Mouse (Mus musculus) B cell, adult 2 months (primary cell): ENCODE data around the gene Npas4.
"Not testable (repeated sequence)": the region's sequence is repeated elsewhere in the genome, so short reads cannot be mapped to it uniquely, and the experiment has no call there.

Experiments
- DNase-seq, 2 experiments: peaks; one replicate each; pipeline ENCODE4 v3.0.0; 2022

Npas4 gene

DNA sequence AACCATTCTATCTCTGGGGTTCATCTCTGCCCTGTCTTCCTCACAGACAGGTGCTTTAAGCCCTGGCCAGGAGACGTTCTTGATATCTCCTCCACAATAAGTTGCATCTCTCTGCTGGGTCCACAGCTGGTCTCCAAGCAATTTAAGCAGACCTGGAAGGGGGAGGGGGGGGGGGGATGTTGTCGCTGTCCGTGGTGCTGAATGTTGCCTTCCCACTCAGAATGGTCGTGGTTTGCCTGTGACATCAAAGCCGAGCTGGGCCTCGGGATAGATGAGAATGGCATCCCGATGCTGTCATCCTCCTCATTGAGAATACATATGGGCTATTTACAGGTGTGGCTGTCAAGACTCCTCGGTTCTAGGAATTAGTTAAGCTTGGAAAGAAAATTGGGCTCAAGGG lies 2.3 kb upstream of the Npas4 start:
- DNase-seq, result peak in 1 of 2 experiments; percentile 12

DNA sequence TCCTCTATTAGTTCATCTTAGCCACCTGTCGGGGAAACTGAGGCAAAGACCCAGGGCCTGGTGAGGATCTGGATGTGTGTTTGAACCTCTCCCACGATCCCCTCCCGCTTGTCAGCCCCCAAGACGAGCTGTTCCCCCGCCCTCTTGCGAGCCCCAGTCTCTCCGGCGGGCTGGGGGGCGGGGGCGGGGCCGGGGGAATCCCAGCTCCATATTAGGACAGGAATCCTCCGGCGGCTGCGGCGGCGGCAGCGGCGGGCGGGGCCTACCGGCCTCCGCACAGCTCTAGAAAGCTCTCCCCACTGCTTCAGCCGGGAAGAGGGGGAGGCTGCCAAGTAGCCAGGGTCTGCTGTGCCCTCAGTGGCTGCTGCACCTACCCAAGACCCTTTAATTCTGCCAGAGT lies 600 bp upstream of the Npas4 start:
- no peak for DNase-seq

DNA sequence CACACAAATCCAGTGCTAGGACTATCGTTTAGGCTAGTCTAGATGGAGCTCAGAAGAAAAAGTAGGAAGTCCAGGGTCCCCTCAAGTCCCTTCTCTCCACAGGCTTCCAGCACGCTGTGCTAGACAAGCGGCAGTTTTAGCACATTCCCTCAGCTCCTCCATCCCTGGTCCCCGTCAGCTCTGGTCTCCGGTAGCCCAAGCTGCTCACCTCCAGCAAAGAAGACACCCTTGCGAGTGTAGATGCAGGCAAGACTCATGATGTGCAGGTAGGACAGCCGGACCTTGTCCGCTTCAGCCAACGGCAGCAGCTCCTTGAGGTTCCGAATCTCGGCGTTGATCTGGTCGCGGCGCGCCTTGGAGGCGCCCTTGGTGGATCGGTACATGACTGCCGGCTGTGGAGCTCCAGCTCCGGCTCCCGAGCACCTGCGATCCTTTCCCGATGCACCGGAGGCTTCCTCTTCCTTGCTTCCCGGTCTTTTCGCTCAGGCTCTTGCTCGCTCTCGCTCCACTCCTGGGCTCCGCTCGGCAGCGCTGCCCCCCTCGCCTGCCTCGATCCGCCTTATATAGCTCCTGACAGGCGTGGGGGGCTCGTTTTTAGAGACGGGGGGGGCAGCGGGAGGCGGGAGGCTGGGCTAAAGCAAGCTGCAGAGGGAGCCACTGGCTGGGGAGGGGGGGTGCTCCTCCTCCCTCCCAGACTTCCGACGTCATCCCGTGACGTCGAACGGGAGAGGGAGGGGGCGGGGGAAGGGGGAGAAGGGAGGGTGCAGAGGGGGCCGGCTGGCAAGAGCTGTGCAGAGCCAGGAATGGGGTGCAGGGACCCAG lies 471 bp downstream of the Npas4 start:
- DNase-seq, result no peak

DNA sequence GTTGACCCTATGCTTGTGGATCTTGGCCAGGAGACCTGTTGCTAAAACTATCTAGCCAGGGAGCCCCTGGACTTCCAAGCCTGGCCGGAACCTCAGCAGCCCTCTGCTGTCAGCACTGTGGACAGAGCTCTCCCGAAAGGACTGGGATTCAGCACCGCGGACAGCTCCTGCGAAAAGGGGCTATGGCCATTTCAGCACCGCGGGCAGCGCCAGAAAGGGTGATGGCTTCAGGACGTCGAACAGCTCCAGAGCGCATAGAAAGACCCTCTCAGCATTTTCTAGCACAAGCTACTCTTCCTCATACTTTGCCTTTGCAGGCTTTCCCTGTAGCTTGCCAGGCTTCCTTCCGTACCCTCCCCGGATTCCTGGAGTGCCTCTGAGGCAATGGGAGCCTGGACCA lies 1.1 kb downstream of the Npas4 start:
- peak; percentile 79 to 81 for DNase-seq

DNA sequence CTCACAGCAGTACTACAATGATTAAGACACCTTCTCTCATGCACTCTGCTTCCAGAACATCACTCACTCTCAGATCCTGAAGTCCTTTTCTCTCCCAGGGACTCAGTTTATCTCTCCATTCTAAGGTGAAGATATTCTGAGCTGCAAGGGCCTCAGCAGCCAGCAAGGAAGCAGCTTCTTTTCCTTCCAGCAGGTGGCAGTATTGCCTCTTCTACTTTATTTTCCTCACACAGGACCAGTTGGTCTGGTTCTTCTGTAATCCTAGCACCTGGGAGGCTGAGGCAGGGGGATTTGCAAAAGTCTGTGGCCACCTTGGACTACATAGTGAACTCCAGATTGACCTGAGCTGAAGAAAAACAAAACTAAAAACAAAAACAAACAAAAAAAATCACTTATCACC lies 8.3 kb downstream of the Npas4 start:
- DNase-seq, result peak; percentile 60 to 67

DNA sequence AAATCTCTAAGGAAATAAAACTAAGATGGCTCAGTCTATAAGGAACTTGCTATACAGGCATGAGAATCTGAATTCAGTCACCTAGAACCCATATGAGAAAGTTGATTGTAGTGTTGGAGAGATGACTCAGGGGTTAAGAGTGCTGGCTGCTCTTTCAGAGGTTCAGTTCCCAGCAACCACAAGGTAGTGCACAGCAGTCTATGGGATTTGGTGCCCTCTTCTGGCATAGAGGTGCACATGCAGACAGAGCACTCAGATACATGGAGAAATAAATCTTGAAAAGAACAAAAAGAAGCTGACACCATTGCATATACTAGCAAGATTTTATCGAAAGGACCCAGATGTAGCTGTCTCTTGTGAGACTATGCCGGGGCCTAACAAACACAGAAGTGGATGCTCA lies 21.9 kb downstream of the Npas4 start:
- peak; percentile 15 to 25 for DNase-seq

DNA sequence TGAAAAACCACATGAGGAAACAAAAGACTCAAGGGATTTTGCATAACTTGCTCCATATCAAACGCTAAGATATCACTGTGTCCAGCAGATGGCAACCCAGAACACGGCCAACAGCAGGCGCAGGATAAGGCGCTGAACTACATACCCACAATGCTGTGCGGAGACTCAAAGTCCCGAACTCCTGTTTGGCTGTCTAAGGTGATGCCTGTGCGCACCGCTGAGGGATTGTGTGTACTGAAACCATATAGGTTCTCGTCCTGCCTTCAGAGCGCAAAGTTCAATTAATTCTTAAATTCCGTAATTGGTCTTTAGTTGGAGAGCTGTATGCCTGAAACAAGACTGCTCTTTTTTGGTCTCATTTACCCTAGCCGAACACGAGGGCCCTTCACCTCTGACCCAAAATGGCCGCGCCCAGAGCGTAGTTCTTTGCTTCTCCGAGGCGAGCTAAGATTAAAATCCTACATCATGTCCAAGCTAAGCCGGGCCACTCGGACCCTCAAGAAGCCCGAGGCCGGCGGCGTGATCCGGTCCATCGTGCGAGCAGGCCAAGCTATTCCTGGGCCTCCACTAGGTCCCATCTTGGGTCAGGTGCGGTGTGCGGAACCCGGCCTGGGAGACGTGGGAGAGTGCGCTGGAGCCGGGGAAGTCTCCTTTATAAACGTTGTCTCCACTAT lies 28.1 kb downstream of the Npas4 start, which contains the start of gene Mrpl11:
Gene Mrpl11 (plus strand): TSS at position 220 of the 674 bp plus-strand sequence.
- DNase-seq, result peak; percentile 89

DNA sequence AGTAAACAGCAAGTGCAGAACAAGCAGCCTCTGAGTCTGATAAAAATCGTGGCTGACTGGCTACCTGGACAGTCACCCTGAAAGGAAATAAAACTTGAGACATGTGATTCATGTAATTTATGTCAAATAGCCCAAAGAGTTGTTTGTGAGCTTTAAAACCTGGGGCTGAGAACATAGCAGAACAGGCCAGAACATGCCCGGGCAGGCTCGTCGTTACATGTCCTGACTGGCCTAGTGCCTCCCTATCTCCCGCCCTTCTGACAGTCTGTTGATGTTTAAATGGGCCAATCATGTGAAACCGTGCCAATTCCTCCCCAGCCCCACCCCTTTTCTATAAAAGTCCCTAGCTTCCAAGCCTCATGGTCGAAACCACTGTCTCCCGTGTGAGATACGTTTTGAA lies 41.5 kb downstream of the Npas4 start:
- not testable (repeated sequence) for DNase-seq

DNA sequence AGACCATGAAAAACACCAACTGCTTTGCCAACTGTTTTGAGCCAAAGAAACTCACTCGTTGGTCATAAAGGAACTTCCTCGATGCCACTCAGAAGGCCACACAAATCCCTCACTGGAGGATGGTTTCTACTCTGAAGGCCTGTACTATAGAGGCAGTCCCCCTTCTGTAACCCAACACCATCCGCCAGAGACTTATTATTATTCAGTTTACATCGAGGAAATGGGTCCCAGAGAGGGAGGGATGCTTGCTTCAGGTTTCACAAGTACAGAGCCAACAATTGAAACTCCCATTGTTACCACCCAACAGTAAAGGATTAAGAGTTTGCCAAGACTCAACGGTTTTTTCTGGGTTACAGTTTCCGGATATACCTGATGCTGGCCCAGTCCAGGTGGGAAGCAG lies 44.6 kb downstream of the Npas4 start:
- DNase-seq, result no peak

DNA sequence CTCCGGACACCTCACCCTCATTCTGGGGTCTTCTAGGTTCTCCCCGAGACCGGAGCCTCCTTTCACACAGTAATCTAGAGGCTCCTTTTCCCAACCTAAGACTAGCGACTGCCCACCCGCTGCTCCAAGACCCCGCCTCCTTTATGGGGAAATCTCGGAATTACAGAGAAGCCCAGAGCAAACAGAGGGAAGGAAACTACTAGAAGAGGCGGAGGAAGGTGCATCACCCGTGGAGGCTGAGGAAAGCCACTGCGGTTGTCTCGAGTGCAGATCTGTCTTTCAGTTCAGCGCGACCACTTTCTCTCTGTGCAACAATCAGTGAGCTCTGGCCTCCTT lies 46.9 kb downstream of the Npas4 start:
- DNase-seq, result peak in 1 of 2 experiments; percentile 5

DNA sequence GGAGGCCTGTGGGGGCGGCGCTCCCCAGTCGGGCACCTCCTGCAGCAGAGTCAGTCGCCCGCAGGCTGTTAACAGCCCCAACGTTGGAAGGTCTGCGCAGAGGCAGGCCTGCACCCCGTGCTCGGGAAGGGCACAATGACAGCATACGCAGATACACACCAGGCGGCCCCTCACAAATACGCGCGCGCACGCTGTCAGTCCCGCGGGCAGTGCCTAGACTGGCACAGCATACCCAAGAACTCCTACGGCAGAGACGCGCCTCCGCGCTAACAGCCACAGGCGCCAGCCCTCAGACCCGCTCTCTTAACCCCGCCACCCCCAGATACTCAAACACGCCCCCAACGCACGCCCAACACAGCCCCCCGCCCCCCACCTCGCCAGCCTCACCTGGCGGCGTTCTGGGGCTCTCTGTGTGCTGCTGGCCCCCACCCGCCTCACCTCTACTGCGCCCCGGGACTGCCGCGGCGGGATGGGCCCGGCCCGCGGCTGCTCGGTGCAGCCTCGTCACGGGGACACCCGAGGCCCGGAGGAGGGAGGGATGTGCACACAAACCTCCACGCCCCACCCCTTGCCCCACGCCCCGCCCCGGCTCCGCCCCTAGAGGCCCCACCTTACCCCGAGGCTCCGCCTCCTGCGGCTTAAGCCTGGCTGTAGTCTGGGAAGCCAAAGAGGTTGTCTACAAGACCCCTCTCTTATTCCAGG lies 47.4 kb downstream of the Npas4 start, which contains the start of gene Peli3:
Gene Peli3 (minus strand): TSS at position 577 of the 702 bp plus-strand sequence.
- peak; percentile 85 for DNase-seq

DNA sequence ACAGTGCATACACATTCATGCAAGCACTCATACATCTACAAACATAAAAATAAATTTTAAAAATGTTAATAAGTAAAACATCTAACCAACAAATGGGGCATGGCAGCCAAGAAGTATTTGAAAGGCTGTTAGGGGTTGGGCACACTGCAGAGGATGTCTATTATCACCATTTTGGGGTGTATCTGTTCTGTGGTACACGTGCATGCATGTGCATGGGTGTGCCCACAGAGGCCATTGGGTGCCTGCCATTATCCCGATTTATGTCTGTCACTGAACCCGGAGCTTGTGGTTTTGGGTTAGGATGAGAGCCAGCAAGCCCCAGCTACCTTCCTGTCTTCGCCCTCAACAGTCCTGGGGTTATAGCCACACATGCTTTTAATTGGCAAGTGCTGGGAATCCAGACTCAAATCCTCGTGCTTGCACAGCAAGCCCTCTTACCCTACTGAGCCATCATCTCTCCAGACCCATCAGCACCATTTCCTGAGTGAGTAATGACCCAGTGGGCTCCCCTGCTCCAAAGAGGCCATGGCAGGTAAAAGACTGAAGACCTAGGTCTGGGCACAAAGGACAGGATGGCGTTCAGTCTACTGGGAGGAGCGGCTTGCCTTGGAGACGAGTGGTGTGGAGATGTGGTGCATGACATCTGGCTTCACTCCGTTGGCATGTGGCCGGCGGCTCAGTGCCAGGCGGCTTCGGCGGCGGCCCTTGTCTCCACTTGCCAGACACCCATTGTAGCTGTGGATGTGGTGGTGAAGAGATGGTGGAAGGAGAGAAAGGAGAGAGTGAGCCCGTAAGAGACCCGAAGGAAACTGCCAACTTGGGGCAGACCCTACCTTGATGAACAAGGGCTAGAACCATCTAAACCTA lies 52.4 kb downstream of the Npas4 start:
- DNase-seq, result no peak

DNA sequence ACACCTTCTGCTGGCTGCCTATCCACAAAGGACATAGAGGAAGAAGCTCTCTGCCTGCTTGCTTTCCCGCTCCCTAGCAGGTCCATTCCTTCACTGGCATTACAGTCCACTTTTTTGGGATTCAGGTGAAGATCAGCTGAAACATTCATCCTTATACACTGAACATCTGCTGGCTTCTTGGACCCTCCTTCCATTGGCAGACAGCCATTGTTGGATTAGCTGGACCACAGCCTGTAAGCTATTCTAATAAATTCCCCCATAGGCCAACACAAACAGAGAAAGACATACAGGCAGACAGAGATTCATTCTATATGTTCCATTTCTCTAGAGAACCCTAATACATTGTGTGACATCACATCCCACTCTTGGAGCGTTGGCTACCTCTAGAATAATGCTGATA lies 53.2 kb downstream of the Npas4 start:
- DNase-seq, result no peak
